Mouse (Mus musculus): Measurements from ENCODE around the gene Rasa3. TPM values are rescaled to one million over a fixed set of nuclear protein-coding genes. Genes with fewer than 3 reads are reported as not detected.
A peak's percentile ranks its signal among the peaks of the same experiment; 100 is the strongest.

Rasa3 gene
- polyA plus RNA-seq, 1 experiment from 2014 or later, result 21.3 TPM

DNA sequence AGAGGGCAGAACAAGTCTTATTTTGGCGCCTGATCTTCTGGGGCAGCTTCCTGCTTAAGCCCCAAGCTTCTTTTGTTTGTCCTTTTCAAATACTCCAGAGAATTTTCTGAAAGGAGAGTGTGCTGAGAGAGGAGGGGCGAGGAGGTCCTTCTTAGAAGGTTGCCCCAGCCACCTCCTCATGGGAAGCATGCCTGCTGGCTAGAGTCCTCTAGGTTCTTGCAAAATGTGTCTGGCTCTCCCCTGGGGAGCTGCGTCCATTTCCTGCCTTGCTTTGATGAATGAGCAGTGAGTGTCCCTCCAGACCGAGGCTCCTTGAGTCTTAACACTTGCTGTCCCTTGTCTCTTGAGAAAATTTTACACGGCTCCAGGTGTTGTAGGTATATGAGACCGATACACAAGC lies 11.1 kb upstream of the Rasa3 start:
- no peak overlapping the region for H3K27ac ChIP-seq (ENCODE audit: low read length)
- H3K4me2 ChIP-seq (ENCODE audit: low read depth, low read length), result no peak overlapping the region
- no peaks in the 10 kb centered on the region for H3K9me3 ChIP-seq (ENCODE audit: control insufficient read depth, low read length)
- no peak overlapping the region for H3K9ac ChIP-seq (ENCODE audit: low read depth, low read length)
- H3K4me1 ChIP-seq (ENCODE audit: control insufficient read depth, insufficient read depth, low read length), result peaks cover 3% of the 10 kb centered on the region
- no peak overlapping the region for H3K4me3 ChIP-seq (ENCODE audit: low read length)
- ATAC-seq, result no peak
- H3K27me3 ChIP-seq (replicated peaks; ENCODE audit: control insufficient read depth, insufficient read depth, low read length), result no peaks in the 10 kb centered on the region
- H3K36me3 ChIP-seq (ENCODE audit: control insufficient read depth, insufficient read depth, low read length), result no peaks in the 10 kb centered on the region
- WGBS, result 46% methylated on average over 6 of the region's 6 CpGs

DNA sequence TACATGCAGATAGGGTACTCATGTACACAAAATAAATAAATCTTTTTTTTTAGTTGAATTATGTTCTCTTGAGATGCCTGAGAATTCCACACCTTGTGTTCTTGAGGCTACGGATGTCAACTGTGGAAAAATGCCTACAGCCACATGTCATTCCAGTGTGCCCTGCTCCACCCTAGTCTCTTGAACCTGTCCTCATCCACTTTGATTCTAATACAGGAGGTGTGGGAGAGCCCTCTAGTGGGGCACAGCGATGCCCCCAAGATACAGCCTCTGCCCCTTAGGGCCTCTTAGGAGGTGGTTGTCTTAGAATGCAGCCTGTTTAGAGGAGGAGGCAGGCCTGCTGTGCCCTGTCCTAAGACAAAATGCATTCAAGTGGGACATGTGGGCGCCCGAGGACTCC lies 10.5 kb upstream of the Rasa3 start:
- Histone ChIP-seq H3K27ac (ENCODE audit: low read length) (no peak overlapping the region), H3K9ac (ENCODE audit: low read depth, low read length) (0 out of 2 replicates have a peak overlapping the region, but pooled peaks have one; percentile 10), H3K27me3 (replicated peaks; ENCODE audit: control insufficient read depth, insufficient read depth, low read length) (no peaks in the 10 kb centered on the region), H3K36me3 (ENCODE audit: control insufficient read depth, insufficient read depth, low read length) (no peaks in the 10 kb centered on the region), H3K9me3 (ENCODE audit: control insufficient read depth, low read length) (no peaks in the 10 kb centered on the region), H3K4me3 (ENCODE audit: low read length) (no peak overlapping the region), H3K4me1 (ENCODE audit: control insufficient read depth, insufficient read depth, low read length) (peaks cover 3% of the 10 kb centered on the region), H3K4me2 (ENCODE audit: low read depth, low read length) (no peak overlapping the region)
- no peak for ATAC-seq
- WGBS, result 82% methylated on average over 4 of the region's 4 CpGs

- H3K36me3 ChIP-seq (ENCODE audit: control insufficient read depth, insufficient read depth, low read length), result no peaks in the 10 kb centered on the region
- no peak overlapping the region for H3K9ac ChIP-seq (ENCODE audit: low read depth, low read length)
- no peak overlapping the region for H3K27ac ChIP-seq (ENCODE audit: low read length)
- no peak overlapping the region for H3K4me2 ChIP-seq (ENCODE audit: low read depth, low read length)
- no peaks in the 10 kb centered on the region for H3K27me3 ChIP-seq (replicated peaks; ENCODE audit: control insufficient read depth, insufficient read depth, low read length)
- H3K9me3 ChIP-seq (ENCODE audit: control insufficient read depth, low read length), result no peaks in the 10 kb centered on the region
- ATAC-seq, result no peak
- H3K4me3 ChIP-seq (ENCODE audit: low read length), result no peak overlapping the region
- H3K4me1 ChIP-seq (ENCODE audit: control insufficient read depth, insufficient read depth, low read length), result peaks cover 3% of the 10 kb centered on the region
- WGBS, result 91% methylated on average over 8 of the region's 8 CpGs
These were observed 9.8 kb upstream of the Rasa3 start for GRCm38 (mm10) chr8:13687101-13687717.

DNA sequence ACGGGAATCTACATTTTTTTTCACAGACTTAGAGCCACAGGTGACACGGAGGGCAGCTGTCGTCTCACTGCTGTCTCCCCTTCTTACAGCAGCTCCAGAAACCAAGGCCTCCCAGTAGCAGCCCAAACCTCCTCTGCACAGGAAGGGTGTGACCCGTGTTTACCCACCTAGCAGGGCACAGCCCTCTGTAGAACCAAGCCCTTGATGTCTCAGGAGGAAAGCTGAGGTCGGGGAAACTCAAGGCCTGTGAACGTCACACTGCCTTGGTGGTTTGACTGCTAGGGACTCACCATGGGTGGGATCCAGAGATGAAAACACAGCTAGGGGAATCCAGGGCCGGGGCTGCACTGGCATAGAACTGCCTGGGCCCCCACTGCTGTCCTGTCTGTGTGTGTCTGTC lies 9.0 kb upstream of the Rasa3 start:
- Histone ChIP-seq H3K4me2 (ENCODE audit: low read depth, low read length) (no peak overlapping the region), H3K9me3 (ENCODE audit: control insufficient read depth, low read length) (no peaks in the 10 kb centered on the region), H3K4me1 (ENCODE audit: control insufficient read depth, insufficient read depth, low read length) (peaks cover 3% of the 10 kb centered on the region), H3K27me3 (replicated peaks; ENCODE audit: control insufficient read depth, insufficient read depth, low read length) (no peaks in the 10 kb centered on the region), H3K36me3 (ENCODE audit: control insufficient read depth, insufficient read depth, low read length) (no peaks in the 10 kb centered on the region), H3K27ac (ENCODE audit: low read length) (no peak overlapping the region), H3K9ac (ENCODE audit: low read depth, low read length) (no peak overlapping the region), H3K4me3 (ENCODE audit: low read length) (no peak overlapping the region)
- no peak for ATAC-seq
- 56% methylated on average over 7 of the region's 7 CpGs for WGBS

DNA sequence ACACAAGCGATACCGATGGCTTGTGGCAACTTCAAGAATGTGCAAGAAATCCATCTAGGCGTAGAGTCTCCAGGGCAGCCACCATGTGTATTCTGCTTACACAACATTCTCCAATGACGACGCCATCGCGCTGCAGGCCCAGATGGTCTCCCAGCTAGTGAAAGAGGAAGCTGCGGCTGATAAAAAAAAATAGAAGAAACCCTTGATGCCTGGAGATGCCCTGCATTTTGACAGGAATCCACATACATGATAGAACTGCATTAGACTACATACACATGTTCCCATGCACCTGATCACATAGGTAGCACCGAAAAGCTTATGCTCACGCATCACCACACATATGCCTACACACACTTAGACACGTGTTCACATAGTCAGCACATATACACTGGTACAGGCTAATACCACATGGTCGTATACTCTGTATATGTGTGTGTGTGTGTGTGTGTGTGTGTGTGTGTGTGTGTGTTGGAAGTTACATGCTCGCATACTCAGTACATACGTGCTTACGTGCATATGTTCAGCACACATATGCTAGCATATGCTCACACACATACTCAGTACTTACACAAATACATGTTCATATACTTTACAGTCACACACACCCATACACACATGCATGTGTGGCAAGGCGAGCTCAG lies 8.4 kb upstream of the Rasa3 start:
- Histone ChIP-seq H3K4me2 (ENCODE audit: low read depth, low read length) (no peak overlapping the region), H3K27ac (ENCODE audit: low read length) (no peak overlapping the region), H3K4me3 (ENCODE audit: low read length) (no peak overlapping the region), H3K9me3 (ENCODE audit: control insufficient read depth, low read length) (no peaks in the 10 kb centered on the region), H3K27me3 (replicated peaks; ENCODE audit: control insufficient read depth, insufficient read depth, low read length) (no peaks in the 10 kb centered on the region), H3K9ac (ENCODE audit: low read depth, low read length) (no peak overlapping the region), H3K4me1 (ENCODE audit: control insufficient read depth, insufficient read depth, low read length) (peaks cover 3% of the 10 kb centered on the region), H3K36me3 (ENCODE audit: control insufficient read depth, insufficient read depth, low read length) (no peaks in the 10 kb centered on the region)
- no peak for ATAC-seq
- 88% methylated on average over 16 of the region's 16 CpGs for WGBS

GRCm38 (mm10) chr8:13684131-13684530 lies 6.7 kb upstream of the Rasa3 start:
- Histone ChIP-seq H3K4me3 (ENCODE audit: low read length) (no peak overlapping the region), H3K4me2 (ENCODE audit: low read depth, low read length) (no peak overlapping the region), H3K36me3 (ENCODE audit: control insufficient read depth, insufficient read depth, low read length) (no peaks in the 10 kb centered on the region), H3K9ac (ENCODE audit: low read depth, low read length) (no peak overlapping the region), H3K4me1 (ENCODE audit: control insufficient read depth, insufficient read depth, low read length) (peaks cover 3% of the 10 kb centered on the region), H3K27me3 (replicated peaks; ENCODE audit: control insufficient read depth, insufficient read depth, low read length) (0 out of 2 replicates have a peak, but pooled peaks cover 3% of the 10 kb centered on the region), H3K9me3 (ENCODE audit: control insufficient read depth, low read length) (no peaks in the 10 kb centered on the region), H3K27ac (ENCODE audit: low read length) (no peak overlapping the region)
- ATAC-seq, result no peak
- WGBS, result 41% methylated on average over 7 of the region's 7 CpGs

GRCm38 (mm10) chr8:13678182-13678581 lies 779 bp upstream of the Rasa3 start:
- peaks cover 15% of the 10 kb centered on the region for H3K4me1 ChIP-seq (ENCODE audit: control insufficient read depth, insufficient read depth, low read length)
- peak overlapping the region; percentile 34 for H3K9ac ChIP-seq (ENCODE audit: low read depth, low read length)

DNA sequence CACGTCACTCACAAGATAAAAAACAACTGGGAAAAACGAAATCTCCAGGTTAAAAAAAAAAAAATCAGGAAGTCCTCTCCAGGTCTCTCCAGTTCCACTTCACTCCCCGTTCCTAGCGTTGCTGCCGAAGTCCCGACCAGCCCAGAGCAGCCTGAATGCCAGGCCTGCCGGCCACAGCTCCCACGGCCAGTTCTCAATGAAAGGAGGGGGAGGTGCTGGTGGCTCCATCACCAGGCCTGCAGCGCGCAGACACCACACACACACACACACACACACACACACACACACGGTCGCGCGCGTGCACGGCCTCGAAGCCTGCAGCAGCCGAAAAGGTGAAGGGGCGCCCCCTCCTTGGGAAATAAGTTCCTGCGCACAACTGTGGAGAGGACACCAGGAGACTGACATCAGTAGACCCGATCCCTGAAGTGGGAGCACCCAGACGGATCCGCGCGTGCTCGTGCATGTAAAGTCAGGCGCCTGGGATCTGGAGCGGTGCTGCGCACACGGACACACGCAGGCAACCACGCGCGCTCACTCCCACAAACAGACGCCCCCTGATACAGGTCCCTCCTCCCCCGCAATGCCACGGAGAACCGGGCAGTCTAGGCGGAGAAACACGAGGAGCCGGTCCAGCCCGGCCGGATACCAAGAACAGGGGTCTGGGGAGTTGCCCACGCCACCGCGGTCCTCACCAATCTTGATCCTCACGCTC lies 546 bp downstream of the Rasa3 start:
- ATAC-seq, result peak; percentile 61
- Histone ChIP-seq H3K4me3 (ENCODE audit: low read length) (peak overlapping the region; percentile 78), H3K9me3 (ENCODE audit: control insufficient read depth, low read length) (no peaks in the 10 kb centered on the region), H3K4me2 (ENCODE audit: low read depth, low read length) (peak overlapping the region; percentile 95), H3K36me3 (ENCODE audit: control insufficient read depth, insufficient read depth, low read length) (no peaks in the 10 kb centered on the region), H3K9ac (ENCODE audit: low read depth, low read length) (peak overlapping the region; percentile 76), H3K27ac (ENCODE audit: low read length) (peak overlapping the region; percentile 78), H3K4me1 (ENCODE audit: control insufficient read depth, insufficient read depth, low read length) (peaks cover 15% of the 10 kb centered on the region), H3K27me3 (replicated peaks; ENCODE audit: control insufficient read depth, insufficient read depth, low read length) (0 out of 2 replicates have a peak, but pooled peaks cover 3% of the 10 kb centered on the region)
- WGBS, result under 1% methylated on average over 47 of the region's 47 CpGs

More at GRCm38 (mm10) chr8:13678182-13678581, 779 bp upstream of the Rasa3 start:
- 45% methylated on average over 8 of the region's 8 CpGs for WGBS
- H3K36me3 ChIP-seq (ENCODE audit: control insufficient read depth, insufficient read depth, low read length), result no peaks in the 10 kb centered on the region
- H3K27me3 ChIP-seq (replicated peaks; ENCODE audit: control insufficient read depth, insufficient read depth, low read length), result 0 out of 2 replicates have a peak, but pooled peaks cover 3% of the 10 kb centered on the region
- H3K4me3 ChIP-seq (ENCODE audit: low read length), result peak overlapping the region; percentile 78
- no peak for ATAC-seq
- H3K4me2 ChIP-seq (ENCODE audit: low read depth, low read length), result peak overlapping the region; percentile 66
- H3K27ac ChIP-seq (ENCODE audit: low read length), result no peak overlapping the region
- H3K9me3 ChIP-seq (ENCODE audit: control insufficient read depth, low read length), result no peaks in the 10 kb centered on the region

- H3K36me3 ChIP-seq (ENCODE audit: control insufficient read depth, insufficient read depth, low read length), result no peaks in the 10 kb centered on the region
- WGBS, result 1% methylated on average over 12 of the region's 12 CpGs
- no peak for ATAC-seq
- H3K4me3 ChIP-seq (ENCODE audit: low read length), result peak overlapping the region; percentile 78
- no peaks in the 10 kb centered on the region for H3K9me3 ChIP-seq (ENCODE audit: control insufficient read depth, low read length)
- H3K27me3 ChIP-seq (replicated peaks; ENCODE audit: control insufficient read depth, insufficient read depth, low read length), result 0 out of 2 replicates have a peak, but pooled peaks cover 3% of the 10 kb centered on the region
- H3K4me1 ChIP-seq (ENCODE audit: control insufficient read depth, insufficient read depth, low read length), result peaks cover 15% of the 10 kb centered on the region
- peak overlapping the region; percentile 76 for H3K9ac ChIP-seq (ENCODE audit: low read depth, low read length)
- peak overlapping the region; percentile 95 for H3K4me2 ChIP-seq (ENCODE audit: low read depth, low read length)
- H3K27ac ChIP-seq (ENCODE audit: low read length), result peak overlapping the region; percentile 78
These were observed 1.1 kb downstream of the Rasa3 start for GRCm38 (mm10) chr8:13676302-13676700.

Measured in intestine, embryonic 16.5 days (tissue).